Mouse (Mus musculus) E14TG2a.4 (cell line): Measurements from ENCODE around the gene Fcho2.
"Not testable (repeated sequence)": the region's sequence is repeated elsewhere in the genome, so short reads cannot be mapped to it uniquely, and the experiment has no call there.

Source experiments
- H3K27me3 ChIP-seq: 2 replicates; pipeline ENCODE4 v1.6.1; 2014; ENCODE audit warnings: low read length, control low read depth; ENCODE audit not compliant: insufficient read depth
- H3K36me3 ChIP-seq: 2 replicates; pipeline ENCODE4 v1.6.1; 2014; ENCODE audit warnings: low read length, control low read depth; ENCODE audit not compliant: insufficient read depth
- H3K4me1 ChIP-seq: replicated peaks from 2 replicates; pipeline ENCODE4 v1.6.1; 2014; ENCODE audit warnings: low read depth, low read length, control low read depth
- H3K4me3 ChIP-seq: replicated peaks from 2 replicates; pipeline ENCODE4 v1.5.1; 2014; ENCODE audit warnings: mild to moderate bottlenecking, low read length
- H3K9me3 ChIP-seq: 2 replicates; pipeline ENCODE4 v1.6.1; 2014; ENCODE audit warnings: low read length, control low read depth
- CTCF ChIP-seq: conservative IDR thresholded peaks from 2 replicates; pipeline ENCODE4 v1.5.1; 2014; ENCODE audit warnings: low read length
- NANOG ChIP-seq: IDR thresholded peaks from 2 replicates; pipeline ENCODE4 v1.6.1; 2014; ENCODE audit warnings: borderline replicate concordance, low read length, mixed read lengths
- POU5F1 ChIP-seq: IDR thresholded peaks from 2 replicates; pipeline ENCODE4 v1.6.1; 2014; ENCODE audit warnings: low read length, borderline replicate concordance

Gene Fcho2

DNA sequence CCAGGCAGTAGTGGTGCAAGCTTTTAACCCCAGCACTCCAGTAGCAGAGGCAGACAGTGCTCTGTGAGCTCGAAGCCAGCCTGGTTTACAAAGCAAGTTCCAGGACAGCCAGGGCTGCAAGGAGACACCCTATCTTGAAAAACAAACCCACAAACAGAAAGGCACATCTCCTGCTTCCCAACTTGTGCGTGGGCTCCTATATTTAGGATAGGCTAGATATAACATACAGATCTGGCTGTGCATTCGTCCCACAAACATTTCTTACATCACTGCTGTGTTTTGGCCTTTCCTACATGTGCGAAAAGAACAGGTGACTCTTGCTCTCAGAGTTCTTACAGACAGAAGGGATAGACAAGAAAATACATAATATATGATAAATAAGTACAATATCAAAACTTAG lies 10.3 kb upstream of the Fcho2 start:
- no peak for TF ChIP-seq POU5F1
- no peak for TF ChIP-seq CTCF
- no peak for TF ChIP-seq NANOG
- no peak overlapping the region for H3K4me3 ChIP-seq

DNA sequence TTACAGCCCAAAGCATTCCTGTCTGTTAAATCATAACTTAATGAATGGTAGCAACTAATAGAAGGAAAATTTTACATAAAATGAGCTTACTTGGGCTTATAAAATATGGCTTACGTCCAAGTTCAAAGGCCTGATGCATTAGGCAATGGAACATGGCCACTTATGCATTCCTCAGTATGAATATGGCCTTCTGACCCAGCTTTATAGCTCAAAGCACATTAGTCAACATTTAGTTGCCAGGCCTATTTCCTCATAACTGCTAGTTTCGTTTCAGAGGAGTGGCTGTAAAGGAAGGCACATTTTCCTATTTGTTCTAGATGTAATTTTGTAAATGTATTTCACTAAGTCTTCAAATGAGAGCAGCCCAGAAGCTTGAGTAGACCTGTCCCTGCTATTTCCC lies 3.8 kb upstream of the Fcho2 start:
- Histone ChIP-seq H3K4me1 (peaks cover 24% of the 10 kb centered on the region), H3K4me3 (no peak overlapping the region), H3K36me3 (no peaks in the 10 kb centered on the region), H3K27me3 (no peaks in the 10 kb centered on the region), H3K9me3 (no peaks in the 10 kb centered on the region)
- no peak for TF ChIP-seq CTCF
- no peak for TF ChIP-seq NANOG
- no peak for TF ChIP-seq POU5F1

More for the DNA sequence above, 10.3 kb upstream of the Fcho2 start:
- Histone ChIP-seq H3K27me3 (no peaks in the 10 kb centered on the region), H3K9me3 (no peaks in the 10 kb centered on the region), H3K4me1 (no peaks in the 10 kb centered on the region), H3K36me3 (no peaks in the 10 kb centered on the region)

- H3K4me3 ChIP-seq = no peak overlapping the region
- no peak for TF ChIP-seq POU5F1
- peak; percentile 3; the same call in 1 of the 2 replicates for TF ChIP-seq NANOG
- no peak for TF ChIP-seq CTCF
- H3K27me3 ChIP-seq = no peaks in the 10 kb centered on the region
- no peaks in the 10 kb centered on the region for H3K36me3 ChIP-seq
- H3K9me3 ChIP-seq = no peaks in the 10 kb centered on the region
- H3K4me1 ChIP-seq = peaks cover 31% of the 10 kb centered on the region
These were observed 3.0 kb upstream of the Fcho2 start for GRCm38 (mm10) chr13:98818205-98818604.

- H3K4me1 ChIP-seq = peaks cover 31% of the 10 kb centered on the region
- H3K9me3 ChIP-seq = no peaks in the 10 kb centered on the region
- no peaks in the 10 kb centered on the region for H3K27me3 ChIP-seq
- no peaks in the 10 kb centered on the region for H3K36me3 ChIP-seq
- TF ChIP-seq POU5F1 = no peak
- TF ChIP-seq NANOG = no peak
- no peak overlapping the region for H3K4me3 ChIP-seq
These were observed 2.5 kb upstream of the Fcho2 start for GRCm38 (mm10) chr13:98817766-98818165.

DNA sequence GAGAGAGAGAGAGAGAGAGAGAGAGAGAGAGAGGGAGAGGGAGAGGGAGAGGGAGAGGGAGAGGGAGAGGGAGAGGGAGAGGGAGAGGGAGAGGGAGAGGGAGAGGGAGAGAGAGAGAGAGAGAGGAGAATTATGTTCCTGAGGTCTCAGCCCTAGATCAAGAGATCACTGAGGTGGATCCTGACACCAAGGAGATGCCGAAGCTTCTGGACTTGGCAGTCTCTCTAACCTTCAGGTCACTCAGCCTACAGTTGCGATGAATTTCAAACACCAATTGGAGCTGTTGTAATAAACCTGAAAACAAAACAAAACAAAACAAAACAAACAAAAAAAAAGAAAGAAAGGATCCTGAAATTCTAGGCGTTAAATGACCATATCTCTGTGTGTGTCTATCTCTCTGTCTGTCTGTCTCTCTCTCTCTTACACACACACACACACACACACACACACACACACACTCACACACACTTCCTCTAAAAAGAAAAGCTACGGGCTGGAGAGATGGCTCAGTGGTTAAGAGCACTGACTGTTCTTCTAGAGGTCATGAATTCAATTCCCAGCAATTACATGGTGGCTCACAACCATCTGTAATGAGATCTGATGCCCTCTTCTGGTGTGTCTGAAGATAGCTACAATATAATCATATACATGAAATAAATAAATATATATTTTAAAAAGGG lies 1.9 kb upstream of the Fcho2 start:
- peaks cover 34% of the 10 kb centered on the region for H3K4me1 ChIP-seq
- not testable (repeated sequence) for H3K27me3 ChIP-seq, H3K9me3 ChIP-seq, H3K4me3 ChIP-seq, H3K36me3 ChIP-seq

GRCm38 (mm10) chr13:98816571-98816970 lies 1.3 kb upstream of the Fcho2 start:
- TF ChIP-seq CTCF (no peak), NANOG (no peak), POU5F1 (no peak)
- Histone ChIP-seq H3K27me3 (no peaks in the 10 kb centered on the region), H3K4me1 (peaks cover 34% of the 10 kb centered on the region), H3K4me3 (no peak overlapping the region), H3K9me3 (no peaks in the 10 kb centered on the region), H3K36me3 (no peaks in the 10 kb centered on the region)

- Histone ChIP-seq H3K4me1 (peaks cover 34% of the 10 kb centered on the region), H3K27me3 (no peaks in the 10 kb centered on the region), H3K9me3 (no peaks in the 10 kb centered on the region), H3K4me3 (peak overlapping the region; percentile 90), H3K36me3 (no peaks in the 10 kb centered on the region)
- TF ChIP-seq CTCF (no peak), NANOG (no peak), POU5F1 (no peak)
These were observed 791 bp downstream of the Fcho2 start for GRCm38 (mm10) chr13:98814275-98815040.

- Histone ChIP-seq H3K4me3 (peak overlapping the region; percentile 90), H3K9me3 (no peaks in the 10 kb centered on the region), H3K4me1 (peaks cover 34% of the 10 kb centered on the region), H3K27me3 (no peaks in the 10 kb centered on the region), H3K36me3 (no peaks in the 10 kb centered on the region)
- TF ChIP-seq NANOG (no peak), CTCF (no peak), POU5F1 (no peak)
These were observed 1.5 kb downstream of the Fcho2 start for GRCm38 (mm10) chr13:98813596-98814274.

DNA sequence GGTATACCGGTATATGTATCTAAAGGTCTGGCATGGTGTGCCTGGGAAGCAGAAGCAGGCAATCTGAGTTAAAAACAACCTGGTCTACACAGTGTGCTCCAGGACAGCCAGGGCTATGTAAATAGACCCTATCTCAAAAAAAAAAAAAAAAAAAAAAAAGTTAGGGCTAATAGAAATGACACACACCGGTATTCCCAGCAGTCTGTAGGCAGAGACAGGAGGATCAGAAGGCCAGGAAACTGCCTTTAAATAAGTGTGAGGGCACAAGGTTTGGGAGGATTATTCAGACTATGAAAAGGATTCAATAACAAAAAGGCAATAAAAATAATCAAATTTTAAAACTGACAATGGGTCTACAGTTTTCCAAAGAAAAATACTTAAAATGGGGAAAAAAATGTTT lies 2.1 kb downstream of the Fcho2 start:
- Histone ChIP-seq H3K36me3 (no peaks in the 10 kb centered on the region), H3K9me3 (no peaks in the 10 kb centered on the region), H3K27me3 (no peaks in the 10 kb centered on the region), H3K4me3 (no peak overlapping the region), H3K4me1 (peaks cover 30% of the 10 kb centered on the region)
- no peak for TF ChIP-seq CTCF
- no peak for TF ChIP-seq NANOG
- TF ChIP-seq POU5F1 = no peak
